Mouse (Mus musculus) gastrocnemius, postnatal 25 days (tissue): ENCODE data around the gene Kmt5a. TPM values are rescaled to one million over a fixed set of nuclear protein-coding genes. Genes with fewer than 3 reads are reported as not detected.

ENCODE experiments used
- DNase-seq: peaks from one replicate; pipeline ENCODE4 v3.0.0; 2022
- long read RNA-seq, 2 experiments: library from polyadenylated mRNA; stranded (forward); transcript quantifications; one replicate each; pipeline ENCODE4 v2.0.0; 2021
- total RNA-seq, 2 experiments: library from RNA; stranded (reverse); gene quantifications; 1 replicate in 1 of 2; 2 replicates in 1 of 2; pipeline ENCODE4 v1.2.3; 2021

The Kmt5a gene
- 100 to 1,000 TPM; 107 to 134 TPM for total RNA-seq
- long read RNA-seq, experiment 1, transcript Kmt5a-209 (8 exons, 2,112 nt), result minor isoform, 5 of 81 reads
- long read RNA-seq, experiment 1, transcript Kmt5a-202 (7 exons, 1,425 nt), result major isoform, 31 of 81 reads
- long read RNA-seq, experiment 1, transcript Kmt5a-201 (8 exons, 2,739 nt), result minor isoform, 6 of 81 reads
- long read RNA-seq, experiment 1, partial matches to known transcripts, result 6 of 81 reads
- long read RNA-seq, experiment 1, other reads (novel, unspliced or antisense), result 30 of 81 reads
- long read RNA-seq, experiment 2, transcript Kmt5a-201 (8 exons, 2,739 nt), result minor isoform, 5 of 104 reads
- long read RNA-seq, experiment 2, transcript Kmt5a-202 (7 exons, 1,425 nt), result major isoform, 43 of 104 reads
- long read RNA-seq, experiment 2, transcript Kmt5a-209 (8 exons, 2,112 nt), result minor isoform, 7 of 104 reads
- long read RNA-seq, experiment 2, transcript Kmt5a-212 (6 exons, 1,032 nt), result minor isoform, 7 of 104 reads
- long read RNA-seq, experiment 2, partial matches to known transcripts, result 8 of 104 reads
- long read RNA-seq, experiment 2, other reads (novel, unspliced or antisense), result 32 of 104 reads

DNA sequence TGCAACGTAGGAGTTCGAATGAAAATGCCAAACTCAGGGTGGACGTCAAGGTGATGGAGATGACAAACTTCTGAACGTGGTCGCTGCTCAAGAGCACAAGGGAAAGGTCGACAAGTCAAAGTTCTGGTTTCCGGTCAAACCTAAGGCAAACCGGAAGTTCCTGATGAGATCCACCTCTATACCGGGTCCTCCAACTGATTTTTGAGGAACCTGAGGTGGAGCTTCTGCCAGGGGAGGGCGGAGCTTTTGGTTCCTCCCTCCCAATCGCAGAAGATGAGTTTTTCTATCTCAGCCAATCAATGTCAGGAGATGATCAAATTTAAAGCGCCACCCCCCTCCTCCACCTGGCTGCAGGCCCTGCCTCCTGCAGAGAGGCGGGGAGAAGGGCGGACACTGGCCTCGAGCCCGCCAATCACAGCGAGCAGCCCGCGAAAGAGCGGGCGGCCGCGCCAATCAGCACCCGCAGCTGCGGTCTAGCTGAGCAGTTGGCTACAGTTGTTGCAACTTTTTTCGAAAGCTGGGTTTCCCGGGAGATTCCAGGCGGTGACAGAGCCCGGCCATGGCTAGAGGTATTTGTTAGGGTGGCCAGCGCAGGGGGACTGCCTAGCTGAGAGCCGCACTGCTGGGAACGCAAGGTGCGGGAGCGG, at the start of gene Kmt5a:
Gene Kmt5a, plus strand, starts transcription at position 484 of the 647 bp plus-strand sequence.
- peak; percentile 96 for DNase-seq

- DNase-seq, result no peak
Observed at GRCm38 (mm10) chr5:124392412-124392811, 47.3 kb upstream of the Kmt5a start.

- no peak for DNase-seq
Observed at GRCm38 (mm10) chr5:124393726-124394125, 46.0 kb upstream of the Kmt5a start.

DNA sequence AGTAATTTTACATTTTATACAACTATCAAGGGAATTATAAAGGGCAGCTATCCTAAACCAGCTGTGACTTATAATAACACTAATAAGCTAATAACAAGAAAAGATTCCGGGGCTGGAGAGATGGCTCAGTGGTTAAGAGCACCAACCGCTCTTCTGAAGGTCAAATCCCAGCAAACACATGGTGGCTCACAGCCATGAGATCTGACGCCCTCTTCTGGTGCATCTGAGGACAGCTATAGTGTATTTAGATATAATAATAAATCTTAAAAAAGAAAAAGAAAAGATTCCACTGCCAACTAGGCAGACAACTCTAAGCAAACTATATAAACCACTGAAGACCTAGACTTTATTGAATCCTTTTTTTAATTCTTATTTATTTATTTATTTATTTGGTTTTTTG, 28.9 kb upstream of the Kmt5a start:
- DNase-seq, result no peak

GRCm38 (mm10) chr5:124412163-124412562, 27.6 kb upstream of the Kmt5a start:
- DNase-seq, result no peak

DNA sequence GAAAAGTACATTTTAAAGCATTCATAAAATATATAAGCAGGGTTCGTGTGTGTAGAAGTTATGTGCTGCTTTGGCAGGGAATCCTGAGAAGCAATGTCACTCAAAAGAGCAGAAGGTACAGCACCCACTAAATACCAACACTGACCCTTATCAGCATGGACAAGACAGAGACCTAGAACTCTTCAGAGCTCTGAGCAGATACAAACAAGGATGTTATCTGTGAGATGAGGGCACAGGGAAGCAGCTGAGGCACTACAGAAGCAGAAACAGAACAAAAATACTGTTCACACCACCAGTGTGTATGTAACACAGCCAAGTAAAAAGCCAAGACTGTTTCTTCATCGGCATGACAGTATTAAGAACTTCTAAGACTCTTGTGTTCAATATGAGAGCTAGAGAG, 20.8 kb upstream of the Kmt5a start:
- DNase-seq, result no peak

DNA sequence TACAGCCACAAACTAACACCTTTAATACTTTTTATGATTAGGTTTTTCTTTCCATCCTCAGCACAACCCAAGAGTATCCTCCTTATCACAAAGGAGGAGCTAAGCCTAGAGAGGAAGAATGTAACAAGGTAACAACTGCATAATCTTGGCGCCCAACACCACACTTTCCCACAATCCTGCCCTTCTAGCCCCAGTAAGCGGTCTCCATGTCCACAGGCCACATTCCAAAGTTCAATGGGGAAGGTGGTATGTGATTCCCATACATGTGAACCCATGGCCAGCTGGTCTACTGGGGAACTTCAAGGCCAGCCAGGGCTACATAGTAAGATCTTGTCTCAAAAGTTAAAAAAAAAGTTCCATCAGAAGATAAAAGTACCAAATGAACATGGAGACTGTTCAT, 17.9 kb upstream of the Kmt5a start:
- DNase-seq, result no peak

DNA sequence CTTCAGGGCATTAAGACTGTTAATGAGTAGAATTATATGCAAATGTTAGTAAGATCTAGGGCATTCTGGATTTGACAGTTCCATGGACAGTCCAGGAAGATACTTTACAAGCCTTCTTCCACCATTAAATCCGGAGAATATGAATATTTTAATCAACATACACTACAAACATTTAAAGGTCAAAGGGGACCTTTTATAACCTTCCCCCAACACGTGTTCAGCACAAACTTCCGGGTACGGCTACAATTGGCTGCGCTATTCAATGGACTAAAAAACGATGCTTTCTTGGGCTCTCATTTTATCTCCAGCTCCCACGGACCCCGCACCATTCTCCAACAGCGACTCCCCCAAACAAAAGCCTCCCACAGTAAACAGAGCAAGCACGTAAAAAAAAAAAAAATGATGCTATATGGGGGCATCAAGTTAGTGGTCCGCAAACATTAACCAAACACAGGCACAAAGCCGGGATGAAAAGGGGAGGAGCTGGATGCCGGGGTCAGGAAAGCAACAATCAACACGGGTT, 15.5 kb upstream of the Kmt5a start:
- DNase-seq, result no peak

- DNase-seq, result peak; percentile 24
Observed at GRCm38 (mm10) chr5:124424723-124425411, 14.9 kb upstream of the Kmt5a start.

- peak; percentile 95 for DNase-seq
Observed at GRCm38 (mm10) chr5:124425412-124426259, 14.1 kb upstream of the Kmt5a start, which contains the start of gene Sbno1. TSS of gene Sbno1 (minus strand) at chr5:124426001.

DNA sequence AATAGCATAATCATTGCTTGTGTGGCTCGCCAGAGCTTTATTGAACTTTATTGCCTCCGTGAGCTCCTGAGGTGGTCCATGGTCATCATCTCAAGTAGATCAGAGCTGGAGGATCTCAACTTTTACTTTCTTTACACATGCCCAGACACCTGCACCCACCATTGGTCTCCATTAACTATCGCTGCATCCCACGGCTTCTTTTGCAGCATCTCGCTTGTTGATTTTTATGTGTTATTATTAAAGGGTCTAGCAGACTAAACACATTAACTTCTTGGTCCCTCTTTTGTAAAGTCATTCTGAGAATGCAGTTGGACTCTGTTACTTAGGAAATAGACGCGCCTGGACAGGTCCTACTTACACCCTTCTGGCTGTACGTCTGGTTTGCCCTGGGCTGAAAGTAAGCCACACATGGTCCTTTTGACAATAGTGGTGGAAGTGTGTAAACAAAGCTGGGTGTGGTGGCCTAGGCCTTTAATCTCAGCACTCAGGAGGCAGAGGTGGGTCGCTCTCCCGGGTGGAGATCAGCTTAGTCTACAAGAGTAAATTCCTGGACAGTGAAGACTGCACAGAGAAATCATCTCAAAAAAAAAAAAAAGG, 13.2 kb upstream of the Kmt5a start:
- no peak for DNase-seq

GRCm38 (mm10) chr5:124432398-124433012, 7.2 kb upstream of the Kmt5a start:
- peak; percentile 22 for DNase-seq

GRCm38 (mm10) chr5:124433048-124433447, 6.7 kb upstream of the Kmt5a start:
- no peak for DNase-seq

DNA sequence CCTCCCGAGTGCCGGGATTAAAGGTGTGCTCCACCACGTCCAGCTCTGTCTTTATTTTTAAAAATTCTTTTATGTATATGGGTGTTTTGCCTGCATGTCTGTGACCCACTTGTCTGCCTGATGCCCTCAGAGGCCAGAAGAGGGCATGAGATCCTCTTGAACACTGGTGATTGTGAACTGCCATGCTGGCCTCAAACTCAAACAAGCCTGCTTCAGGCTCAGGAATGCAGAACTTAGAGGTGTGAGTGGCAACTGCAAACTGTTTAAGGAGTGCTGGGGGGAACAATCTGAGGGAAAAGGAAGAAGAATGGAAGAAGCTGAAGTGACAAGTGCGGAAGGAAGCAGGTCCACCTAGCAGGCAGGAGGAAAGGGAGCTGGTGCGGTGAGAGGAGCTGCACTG, 1.5 kb upstream of the Kmt5a start:
- no peak for DNase-seq

DNA sequence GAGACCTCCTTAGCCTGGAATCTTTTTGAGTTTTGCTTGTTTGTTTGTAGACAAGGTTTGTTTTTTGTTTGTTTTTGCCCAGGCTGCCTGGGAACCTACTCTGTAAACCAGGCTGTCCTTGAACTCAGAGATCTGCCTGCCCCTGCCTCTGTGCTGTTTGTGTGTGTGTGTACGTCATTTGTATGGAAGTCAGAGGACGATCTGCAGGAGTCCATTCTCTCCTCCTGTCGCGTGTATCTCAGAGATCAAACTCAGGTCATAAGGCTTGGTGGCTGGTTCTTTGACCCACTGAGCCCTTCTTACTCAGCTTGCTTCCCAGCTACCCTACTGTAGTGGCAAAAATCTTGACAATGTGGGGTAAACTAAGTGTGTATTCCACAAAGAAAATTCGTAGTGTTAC, 984 bp upstream of the Kmt5a start:
- no peak for DNase-seq

- DNase-seq, result no peak
Observed at GRCm38 (mm10) chr5:124440094-124440701, 468 bp downstream of the Kmt5a start.

DNA sequence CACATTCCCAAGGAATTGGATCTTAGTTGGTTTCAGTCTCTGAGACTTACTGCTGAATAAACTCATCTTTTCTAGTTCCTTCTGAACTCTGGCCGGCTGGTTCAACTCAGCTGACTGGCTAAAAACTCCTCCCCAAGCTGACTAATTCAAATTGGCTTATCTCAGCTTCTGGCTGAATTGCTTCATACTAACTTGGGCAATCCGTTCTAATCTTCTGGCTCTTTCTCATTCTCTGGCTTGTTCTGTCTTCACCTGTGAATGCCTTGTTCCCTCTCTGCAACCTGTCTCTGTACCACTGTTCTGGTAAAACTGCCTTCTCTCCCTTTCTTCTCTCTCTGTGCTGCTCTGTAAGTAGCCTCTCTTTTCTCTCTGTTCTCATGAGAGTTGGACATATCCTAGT, 2.9 kb downstream of the Kmt5a start:
- no peak for DNase-seq

DNA sequence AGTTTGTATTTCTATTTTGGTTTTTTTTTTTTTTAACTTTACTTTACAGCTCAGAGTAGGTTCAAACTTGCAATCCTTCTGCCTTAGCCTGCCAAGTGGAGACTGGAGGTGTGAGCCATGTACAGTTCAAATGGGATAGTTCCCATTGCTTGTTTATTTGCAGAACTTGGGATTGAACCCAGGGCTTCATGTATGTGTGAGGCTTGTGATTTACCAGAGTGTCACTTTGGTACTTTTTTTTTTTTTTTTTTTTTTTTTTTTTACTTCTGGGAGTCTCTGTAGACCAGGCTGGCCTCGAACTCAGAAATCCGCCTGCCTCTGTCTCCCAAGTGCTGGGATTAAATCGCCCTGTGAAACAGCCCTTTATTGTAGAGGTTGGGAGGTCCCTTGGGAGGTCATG, 4.5 kb downstream of the Kmt5a start:
- no peak for DNase-seq

DNA sequence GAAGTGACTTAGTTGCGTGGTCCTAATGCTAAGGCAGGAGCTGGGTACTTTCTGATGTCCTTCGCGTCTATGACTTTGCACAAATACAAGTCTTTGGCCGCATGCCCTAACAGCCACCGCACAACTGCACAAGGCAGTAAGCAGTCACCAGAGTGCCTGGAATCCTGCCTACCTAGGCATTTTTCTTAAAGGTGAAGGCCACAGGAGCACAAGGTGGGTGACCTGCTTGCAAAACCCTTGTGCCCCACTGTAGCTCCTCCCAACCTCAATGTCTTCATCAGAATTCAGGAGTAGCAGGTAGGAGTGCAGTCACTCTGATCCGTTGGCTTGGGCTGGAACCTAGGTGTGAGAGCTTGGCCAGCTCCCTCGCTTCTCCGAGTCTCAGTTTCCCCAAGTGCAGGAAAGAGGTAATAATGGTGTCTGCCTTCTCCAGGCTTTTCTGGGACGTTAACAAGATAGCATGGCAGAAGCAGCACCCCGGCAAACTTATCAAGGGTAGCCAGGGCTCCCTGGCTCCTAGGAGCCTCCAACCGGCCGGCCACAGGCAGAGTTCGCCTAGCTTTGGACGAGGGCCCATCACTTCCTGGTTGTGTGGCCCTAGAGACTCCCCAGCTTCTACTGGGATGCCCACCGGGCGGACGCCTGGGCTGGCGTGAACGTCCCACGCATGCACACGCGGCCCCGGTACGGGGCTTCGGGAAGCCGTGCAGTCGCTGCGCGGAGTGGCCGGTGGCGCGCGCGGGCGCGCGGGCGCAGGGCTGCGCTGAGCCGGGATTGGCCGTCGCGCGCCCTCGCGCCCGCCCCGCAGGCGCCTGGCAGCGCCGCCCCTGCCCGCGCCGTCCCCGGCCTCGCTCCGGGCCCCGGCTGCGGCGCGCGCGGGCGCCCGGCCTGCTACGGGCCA, 5.2 kb downstream of the Kmt5a start:
- DNase-seq, result peak; percentile 80
